Mouse (Mus musculus): ENCODE data around the gene Prokr2. TPM values are rescaled to one million over a fixed set of nuclear protein-coding genes. Genes with fewer than 3 reads are reported as not detected.

The Prokr2 gene
- polyA plus RNA-seq, 1 experiment from 2014 or later = not detected

GRCm38 (mm10) chr2:132313568-132313967, 71.7 kb downstream of the Prokr2 start:
- Histone ChIP-seq H3K4me3 (ENCODE audit: low read depth, low read length) (no peak overlapping the region), H3K36me3 (ENCODE audit: control insufficient read depth, insufficient read depth, low read length) (no peaks in the 10 kb centered on the region), H3K4me2 (replicated peaks; ENCODE audit: low read depth) (no peak overlapping the region), H3K27ac (replicated peaks) (no peak overlapping the region), H3K9me3 (ENCODE audit: control insufficient read depth, low read length) (no peaks in the 10 kb centered on the region), H3K27me3 (ENCODE audit: control insufficient read depth, insufficient read depth, low read length) (no peaks in the 10 kb centered on the region), H3K9ac (ENCODE audit: low read length) (no peak overlapping the region), H3K4me1 (replicated peaks; ENCODE audit: control insufficient read depth, insufficient read depth) (no peaks in the 10 kb centered on the region)
- ATAC-seq (ENCODE audit: low FRiP score, low TSS enrichment) (no peak), DNase-seq (ENCODE audit: low spot score) (no peak)
- WGBS = 96% methylated on average over 2 of the region's 2 CpGs
- no peak for TF ChIP-seq EP300 (optimal IDR thresholded peaks at IDR 0.05)
- no peak for TF ChIP-seq CTCF (IDR thresholded peaks at IDR 0.05; ENCODE audit: low read depth)

DNA sequence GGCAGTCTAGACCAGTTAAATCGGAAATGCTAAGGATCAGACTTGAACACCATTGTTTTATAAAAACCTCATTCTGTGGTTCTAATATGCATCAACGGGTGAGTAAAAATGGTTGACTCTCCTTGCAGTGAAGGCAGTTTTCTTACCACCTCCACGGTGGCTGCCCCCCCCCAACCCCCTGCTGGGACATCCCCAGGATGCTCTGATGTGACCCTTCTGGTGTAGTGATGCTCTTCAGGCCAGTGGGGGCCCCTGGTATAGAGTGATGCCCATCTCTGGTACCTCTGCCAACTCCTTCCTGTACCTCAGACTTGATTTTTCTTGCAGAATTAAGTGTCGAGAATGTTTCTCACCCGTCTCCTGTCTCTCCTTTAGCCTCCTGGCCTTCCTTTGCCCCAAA, 72.6 kb downstream of the Prokr2 start:
- DNase-seq (ENCODE audit: low spot score) = no peak
- Histone ChIP-seq H3K36me3 (ENCODE audit: control insufficient read depth, insufficient read depth, low read length) (no peaks in the 10 kb centered on the region), H3K4me1 (replicated peaks; ENCODE audit: control insufficient read depth, insufficient read depth) (no peaks in the 10 kb centered on the region), H3K9me3 (ENCODE audit: control insufficient read depth, low read length) (no peaks in the 10 kb centered on the region), H3K9ac (ENCODE audit: low read length) (no peak overlapping the region), H3K4me2 (replicated peaks; ENCODE audit: low read depth) (no peak overlapping the region), H3K4me3 (ENCODE audit: low read depth, low read length) (no peak overlapping the region), H3K27ac (replicated peaks) (no peak overlapping the region), H3K27me3 (ENCODE audit: control insufficient read depth, insufficient read depth, low read length) (no peaks in the 10 kb centered on the region)
- 82% methylated on average over 5 of the region's 5 CpGs for WGBS
- ATAC-seq (ENCODE audit: low FRiP score, low TSS enrichment) = no peak
- TF ChIP-seq EP300 (optimal IDR thresholded peaks at IDR 0.05) (no peak), CTCF (IDR thresholded peaks at IDR 0.05; ENCODE audit: low read depth) (no peak)

DNA sequence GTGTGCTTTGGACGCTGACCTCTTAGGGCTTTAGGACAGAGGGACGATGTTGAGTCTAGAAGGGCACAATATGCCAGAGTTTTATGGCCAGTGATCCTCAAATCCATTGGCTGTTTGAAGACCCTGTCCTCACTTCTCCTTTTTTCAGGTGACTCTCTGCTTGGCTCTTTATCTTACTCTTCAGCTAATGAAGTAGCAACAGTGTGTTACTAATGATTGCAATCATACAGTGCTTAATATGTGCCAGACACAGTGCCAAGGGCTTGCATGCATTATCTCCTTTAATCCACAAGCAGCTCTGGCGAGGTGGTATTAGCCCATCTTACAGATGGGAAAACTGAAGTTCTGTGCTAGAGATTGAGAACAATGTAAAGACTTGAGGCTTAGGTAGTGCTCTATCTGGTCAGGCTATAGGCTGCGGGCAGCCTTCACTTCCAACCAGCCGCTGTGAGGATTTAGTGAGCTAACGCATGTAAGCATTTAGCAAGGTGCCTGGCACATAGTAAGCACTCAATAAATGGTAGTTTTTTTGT, 75.8 kb downstream of the Prokr2 start:
- Histone ChIP-seq H3K4me2 (replicated peaks; ENCODE audit: low read depth) (no peak overlapping the region), H3K9ac (ENCODE audit: low read length) (no peak overlapping the region), H3K4me3 (ENCODE audit: low read depth, low read length) (no peak overlapping the region), H3K27ac (replicated peaks) (no peak overlapping the region), H3K4me1 (replicated peaks; ENCODE audit: control insufficient read depth, insufficient read depth) (no peaks in the 10 kb centered on the region), H3K36me3 (ENCODE audit: control insufficient read depth, insufficient read depth, low read length) (peaks cover 2% of the 10 kb centered on the region; the same call in 1 of the 2 replicates), H3K9me3 (ENCODE audit: control insufficient read depth, low read length) (no peaks in the 10 kb centered on the region), H3K27me3 (ENCODE audit: control insufficient read depth, insufficient read depth, low read length) (no peaks in the 10 kb centered on the region)
- DNase-seq (ENCODE audit: low spot score) (no peak), ATAC-seq (ENCODE audit: low FRiP score, low TSS enrichment) (no peak)
- TF ChIP-seq CTCF (IDR thresholded peaks at IDR 0.05; ENCODE audit: low read depth) (no peak), EP300 (optimal IDR thresholded peaks at IDR 0.05) (no peak)
- WGBS = 96% methylated on average over 6 of the region's 6 CpGs

DNA sequence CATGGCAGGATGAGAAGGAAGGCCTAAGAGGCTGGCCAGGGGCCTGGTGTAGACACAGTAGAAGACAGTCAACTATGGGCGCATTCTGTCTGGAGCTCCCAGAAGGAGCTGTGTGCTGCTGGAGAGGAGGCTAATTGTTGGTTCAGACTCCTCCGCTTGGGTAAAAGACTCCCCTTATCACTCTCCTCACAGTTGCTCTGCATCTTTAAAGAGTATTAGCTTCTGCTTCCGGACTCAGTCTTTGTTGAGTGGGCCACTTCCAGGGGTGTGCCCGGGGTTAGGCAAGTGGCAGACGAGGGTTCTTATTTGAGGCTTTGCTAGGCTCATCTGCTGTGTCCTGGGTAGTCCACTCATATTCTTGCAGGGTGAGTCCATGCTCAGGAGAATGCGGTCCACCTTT, 76.4 kb downstream of the Prokr2 start:
- TF ChIP-seq EP300 (optimal IDR thresholded peaks at IDR 0.05) (no peak), CTCF (IDR thresholded peaks at IDR 0.05; ENCODE audit: low read depth) (no peak)
- Histone ChIP-seq H3K9me3 (ENCODE audit: control insufficient read depth, low read length) (no peaks in the 10 kb centered on the region), H3K36me3 (ENCODE audit: control insufficient read depth, insufficient read depth, low read length) (peaks cover 2% of the 10 kb centered on the region; the same call in 1 of the 2 replicates), H3K4me2 (replicated peaks; ENCODE audit: low read depth) (no peak overlapping the region), H3K4me3 (ENCODE audit: low read depth, low read length) (no peak overlapping the region), H3K9ac (ENCODE audit: low read length) (no peak overlapping the region), H3K27me3 (ENCODE audit: control insufficient read depth, insufficient read depth, low read length) (no peaks in the 10 kb centered on the region), H3K4me1 (replicated peaks; ENCODE audit: control insufficient read depth, insufficient read depth) (no peaks in the 10 kb centered on the region), H3K27ac (replicated peaks) (no peak overlapping the region)
- ATAC-seq (ENCODE audit: low FRiP score, low TSS enrichment) (no peak), DNase-seq (ENCODE audit: low spot score) (no peak)
- WGBS = 94% methylated on average over 6 of the region's 6 CpGs

DNA sequence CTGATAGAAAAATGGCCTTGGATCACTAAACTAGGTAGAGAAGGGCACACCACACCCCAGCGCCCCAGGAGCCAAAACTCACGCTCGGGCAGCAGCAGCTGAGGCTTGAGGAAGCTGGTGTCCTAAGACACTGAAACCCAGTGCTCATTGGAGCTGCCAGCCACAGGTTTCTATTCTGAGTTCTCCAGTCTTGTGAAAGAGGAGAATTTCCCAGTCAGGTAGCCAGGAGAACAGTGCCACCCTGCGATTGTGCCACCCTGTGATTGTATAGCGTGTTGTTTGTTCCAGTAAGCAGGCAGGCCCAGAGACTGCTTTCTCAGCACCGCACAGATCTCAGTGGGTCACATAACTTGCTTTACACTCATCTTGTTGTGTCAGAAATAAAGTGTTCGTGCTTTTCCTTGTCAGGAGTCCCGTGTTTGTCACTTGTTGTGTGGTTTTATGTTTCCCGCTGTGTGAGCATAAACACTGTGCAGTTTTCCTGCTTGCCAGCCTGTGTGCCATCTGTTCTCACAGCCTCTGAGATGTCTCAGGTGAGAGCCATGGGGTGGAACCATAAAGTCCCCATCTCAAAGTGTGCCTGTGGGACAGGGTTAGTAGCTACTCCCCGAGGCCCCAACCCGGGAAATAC, 77.9 kb downstream of the Prokr2 start:
- WGBS = 90% methylated on average over 11 of the region's 11 CpGs
- H3K4me1 ChIP-seq (replicated peaks; ENCODE audit: control insufficient read depth, insufficient read depth) = no peaks in the 10 kb centered on the region
- no peak overlapping the region for H3K9ac ChIP-seq (ENCODE audit: low read length)
- no peak for ATAC-seq (ENCODE audit: low FRiP score, low TSS enrichment)
- no peak overlapping the region for H3K4me2 ChIP-seq (replicated peaks; ENCODE audit: low read depth)
- no peak for TF ChIP-seq CTCF (IDR thresholded peaks at IDR 0.05; ENCODE audit: low read depth)
- TF ChIP-seq EP300 (optimal IDR thresholded peaks at IDR 0.05) = no peak
- no peak overlapping the region for H3K4me3 ChIP-seq (ENCODE audit: low read depth, low read length)
- no peaks in the 10 kb centered on the region for H3K9me3 ChIP-seq (ENCODE audit: control insufficient read depth, low read length)
- H3K27me3 ChIP-seq (ENCODE audit: control insufficient read depth, insufficient read depth, low read length) = no peaks in the 10 kb centered on the region
- H3K36me3 ChIP-seq (ENCODE audit: control insufficient read depth, insufficient read depth, low read length) = peaks cover 2% of the 10 kb centered on the region; the same call in 1 of the 2 replicates
- no peak overlapping the region for H3K27ac ChIP-seq (replicated peaks)
- DNase-seq (ENCODE audit: low spot score) = no peak

GRCm38 (mm10) chr2:132305988-132306387, 79.3 kb downstream of the Prokr2 start:
- no peaks in the 10 kb centered on the region for H3K27me3 ChIP-seq (ENCODE audit: control insufficient read depth, insufficient read depth, low read length)
- H3K4me1 ChIP-seq (replicated peaks; ENCODE audit: control insufficient read depth, insufficient read depth) = no peaks in the 10 kb centered on the region
- WGBS = 65% methylated on average over 4 of the region's 4 CpGs
- peaks cover 5% of the 10 kb centered on the region; the same call in 1 of the 2 replicates for H3K36me3 ChIP-seq (ENCODE audit: control insufficient read depth, insufficient read depth, low read length)
- TF ChIP-seq EP300 (optimal IDR thresholded peaks at IDR 0.05) (no peak), CTCF (IDR thresholded peaks at IDR 0.05; ENCODE audit: low read depth) (peak; percentile 71)
- no peak for DNase-seq (ENCODE audit: low spot score)
- no peak overlapping the region for H3K4me3 ChIP-seq (ENCODE audit: low read depth, low read length)
- H3K27ac ChIP-seq (replicated peaks) = no peak overlapping the region
- H3K4me2 ChIP-seq (replicated peaks; ENCODE audit: low read depth) = no peak overlapping the region
- ATAC-seq (ENCODE audit: low FRiP score, low TSS enrichment) = no peak
- no peak overlapping the region for H3K9ac ChIP-seq (ENCODE audit: low read length)
- no peaks in the 10 kb centered on the region for H3K9me3 ChIP-seq (ENCODE audit: control insufficient read depth, low read length)
